Mouse (Mus musculus) heart, adult 2 months (tissue): ENCODE results near the gene Pfn3.

Source experiments
- CTCF ChIP-seq: fragments of 200-600 bp; IDR thresholded peaks from 2 replicates; pipeline ENCODE4 v1.8.1; 2022; ENCODE audit warnings: antibody characterized with exemption, mild to moderate bottlenecking, moderate library complexity
- EP300 ChIP-seq: fragments of 200-500 bp; IDR thresholded peaks from 2 replicates; pipeline ENCODE4 v1.6.1; 2011; ENCODE audit warnings: low read depth, low read length, control low read depth; ENCODE audit not compliant: insufficient read depth
- POLR2A ChIP-seq: fragments of 200-500 bp; IDR thresholded peaks from 2 replicates; pipeline ENCODE4 v1.6.1; 2011; ENCODE audit warnings: mild to moderate bottlenecking, low read depth, low read length, control low read depth; ENCODE audit not compliant: insufficient read depth

- TF ChIP-seq CTCF (no peak), EP300 (no peak), POLR2A (no peak)
Measured at GRCm38 (mm10) chr13:55374206-55374924, 40.7 kb downstream of the Pfn3 start.
